Mouse (Mus musculus) pancreas, adult 10 weeks (tissue): ENCODE measurements around the gene Btbd6. TPM values are rescaled to one million over a fixed set of nuclear protein-coding genes. Genes with fewer than 3 reads are reported as not detected.

Experiments
- polyA plus RNA-seq: library from polyadenylated mRNA; stranded (reverse); fragments of 350-450 nt; fragmentation: Illumina TruSeq; extraction: RNeasy Lipid Tissue Mini Kit (QIAGEN cat#74804); gene quantifications from one replicate; pipeline ENCODE4 v1.2.3, GENCODE M21; 2015; ENCODE audit warnings: low read depth, low replicate concordance; ENCODE audit not compliant: insufficient read depth

Gene Btbd6
- polyA plus RNA-seq = 4.7 TPM

GRCm38 (mm10) chr12:112976371-112977073 is at the start of gene Btbd6:
Btbd6 (plus strand) TSS chr12:112976482.

GRCm38 (mm10) chr12:112929562-112930352 is 46.5 kb upstream of the Btbd6 start, which contains the start of gene Jag2:
Jag2 (minus strand) TSS chr12:112929776.

GRCm38 (mm10) chr12:112941776-112942713 is 34.2 kb upstream of the Btbd6 start, which contains the start of gene Nudt14:
Nudt14 (minus strand) TSS chr12:112942124.

GRCm38 (mm10) chr12:113000294-113001132 is 24.2 kb downstream of the Btbd6 start, which contains the start of gene Brf1:
Brf1 (minus strand) TSS chr12:113000704.

GRCm38 (mm10) chr12:113013604-113014558 is 37.6 kb downstream of the Btbd6 start, which contains the start of gene Pacs2:
Pacs2 (plus strand) TSS chr12:113014508.

Other genes with a start within 250 kb of the Btbd6 start
- gene Pld4, start 215.8 kb upstream of the Btbd6 start, polyA plus RNA-seq = 5.7 TPM
- gene Ahnak2, start 173.8 kb upstream of the Btbd6 start, polyA plus RNA-seq = 6.0 TPM
- gene Clba1, start 167.5 kb upstream of the Btbd6 start, polyA plus RNA-seq = 1.8 TPM
- 3.2 TPM for gene Cdca4, start 147.1 kb upstream of the Btbd6 start, polyA plus RNA-seq
- gene Gpr132, start 108.3 kb upstream of the Btbd6 start, polyA plus RNA-seq = not detected
- 9.9 TPM for gene Jag2, start 46.7 kb upstream of the Btbd6 start, polyA plus RNA-seq
- 5.4 TPM for gene Nudt14, start 34.4 kb upstream of the Btbd6 start, polyA plus RNA-seq
- gene Brf1, start 24.2 kb downstream of the Btbd6 start, polyA plus RNA-seq = 42.9 TPM
- 7.0 TPM for gene Pacs2, start 38.0 kb downstream of the Btbd6 start, polyA plus RNA-seq
- gene Tex22, start 98.0 kb downstream of the Btbd6 start, polyA plus RNA-seq = not detected
- 10.8 TPM for gene Mta1, start 121.8 kb downstream of the Btbd6 start, polyA plus RNA-seq
- gene Crip2, start 163.8 kb downstream of the Btbd6 start, polyA plus RNA-seq = 59.2 TPM
- 278 TPM for gene Crip1, start 169.8 kb downstream of the Btbd6 start, polyA plus RNA-seq
- gene Tedc1, start 179.9 kb downstream of the Btbd6 start, polyA plus RNA-seq = not detected
- gene Tmem121, start 209.4 kb downstream of the Btbd6 start, polyA plus RNA-seq = not detected